Mouse (Mus musculus): ENCODE data around the gene Stac3.

DNA sequence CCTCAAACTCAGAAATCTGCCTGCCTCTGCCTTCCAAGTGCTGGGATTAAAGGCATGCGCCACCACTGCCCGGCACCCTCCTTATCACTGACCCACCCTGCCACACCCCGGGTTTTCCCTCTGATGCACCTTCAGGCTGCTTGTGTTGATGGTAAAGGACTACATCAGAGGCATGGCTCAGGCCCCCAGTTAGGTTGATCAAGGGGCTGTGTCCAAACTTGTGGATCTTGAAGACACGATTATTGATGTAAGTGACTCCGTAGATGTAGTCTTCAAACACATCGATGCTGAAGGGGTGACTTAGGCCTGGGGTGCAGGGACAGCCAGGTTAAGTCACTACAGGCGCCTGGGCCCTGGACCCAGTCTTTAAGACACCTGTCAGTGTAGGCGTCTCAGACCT is 40.0 kb downstream of the Stac3 start:
- TF ChIP-seq CTCF (IDR thresholded peaks at IDR 0.05; ENCODE audit: extremely low read depth, insufficient read length, insufficient replicate concordance, low read depth, low read length) = no peak
- no peak for TF ChIP-seq POLR2A (IDR thresholded peaks at IDR 0.05; ENCODE audit: low read depth, low read length)

Data from small intestine, adult 2 months (tissue).